Mouse (Mus musculus): ENCODE measurements around the gene Gm10135.

DNA sequence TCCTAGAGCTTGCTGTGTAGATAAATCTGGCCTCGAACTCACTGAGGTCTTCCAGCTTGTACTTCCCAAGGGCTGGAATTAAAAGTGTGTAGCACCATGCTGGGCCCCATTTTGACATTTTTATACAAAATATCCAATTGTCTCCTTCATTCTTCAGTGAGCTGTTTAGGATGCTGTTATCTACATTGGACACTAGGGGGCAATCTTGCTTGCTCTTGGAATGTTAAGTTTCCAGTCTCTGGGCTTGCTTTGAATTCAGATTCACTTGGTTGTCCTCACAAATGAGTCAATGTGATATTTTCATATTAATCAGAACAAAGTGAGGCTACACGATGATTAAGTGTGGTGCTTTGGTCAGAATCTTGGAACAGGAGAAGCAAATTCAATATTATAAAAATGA, 9.6 kb upstream of the Gm10135 start:
- no peak for TF ChIP-seq POLR2A (IDR thresholded peaks at IDR 0.05; ENCODE audit: insufficient read depth, low read depth, low read length)
- TF ChIP-seq CTCF (IDR thresholded peaks at IDR 0.05), result peak; percentile 96
